Mouse (Mus musculus) kidney, postnatal 25 days (tissue): ENCODE measurements around the gene Efna1.

ENCODE experiments used
- DNase-seq, 2 experiments: peaks; one replicate each; pipeline ENCODE4 v3.0.0; 2021; ENCODE audit warnings: mixed read lengths in 2 of 2

Gene Efna1

DNA sequence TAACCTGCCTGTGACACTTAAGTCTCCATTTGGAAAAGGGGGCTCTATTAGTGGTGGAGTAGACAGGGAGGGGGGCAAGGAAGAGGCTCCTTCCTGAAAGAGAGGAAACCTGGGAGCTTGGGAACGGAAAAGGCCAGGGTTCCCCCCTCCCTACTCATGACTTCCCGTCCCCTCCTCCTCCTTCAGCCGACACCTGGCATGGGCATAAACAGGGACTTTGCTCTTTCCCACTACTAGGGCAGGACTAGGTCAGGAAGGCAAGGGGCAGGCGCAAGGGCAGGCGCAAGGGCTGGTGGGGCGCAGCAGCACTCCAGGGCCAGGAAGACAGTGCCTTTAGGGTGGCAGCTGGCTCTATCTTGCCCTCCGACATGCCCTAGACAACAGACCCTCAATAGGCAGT, 2.8 kb downstream of the Efna1 start:
- DNase-seq: peak; percentile 82 to 94

DNA sequence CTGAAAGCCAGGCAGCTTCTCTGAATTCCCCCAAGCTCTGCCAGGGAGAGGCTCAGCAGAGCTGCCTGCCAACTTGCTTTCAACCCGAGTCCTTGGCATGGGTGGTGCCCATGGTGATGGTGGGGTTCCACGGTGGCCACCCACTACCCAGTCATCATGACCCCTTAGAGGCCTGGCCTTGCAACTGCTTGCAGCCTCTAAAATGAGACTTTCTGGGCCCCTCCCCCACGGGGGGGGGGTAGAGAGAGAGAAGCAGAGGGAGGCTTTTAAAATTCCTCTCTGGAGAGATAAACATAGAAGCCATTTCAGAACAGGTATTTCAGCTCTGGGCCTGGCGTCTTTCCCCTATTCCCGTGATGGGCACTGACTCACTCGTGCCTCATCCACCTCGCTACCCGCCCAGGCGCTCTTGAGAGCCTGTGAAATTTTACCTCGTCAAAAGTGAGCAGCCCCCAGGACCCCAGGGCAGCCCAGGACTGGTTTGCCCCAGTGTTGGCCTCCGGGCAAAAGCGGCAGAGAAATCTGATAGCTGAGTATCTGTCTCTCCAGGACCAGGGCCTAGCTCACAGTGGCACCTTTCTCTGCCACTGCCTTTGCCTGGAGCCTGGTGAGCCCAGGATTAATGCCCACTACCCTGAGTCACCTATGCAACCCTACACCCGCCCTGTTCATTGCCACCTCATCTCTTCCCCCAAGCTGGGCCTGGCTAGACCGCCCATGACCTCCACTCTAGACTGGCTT, 3.5 kb downstream of the Efna1 start:
- peak; percentile 41 to 67 for DNase-seq

DNA sequence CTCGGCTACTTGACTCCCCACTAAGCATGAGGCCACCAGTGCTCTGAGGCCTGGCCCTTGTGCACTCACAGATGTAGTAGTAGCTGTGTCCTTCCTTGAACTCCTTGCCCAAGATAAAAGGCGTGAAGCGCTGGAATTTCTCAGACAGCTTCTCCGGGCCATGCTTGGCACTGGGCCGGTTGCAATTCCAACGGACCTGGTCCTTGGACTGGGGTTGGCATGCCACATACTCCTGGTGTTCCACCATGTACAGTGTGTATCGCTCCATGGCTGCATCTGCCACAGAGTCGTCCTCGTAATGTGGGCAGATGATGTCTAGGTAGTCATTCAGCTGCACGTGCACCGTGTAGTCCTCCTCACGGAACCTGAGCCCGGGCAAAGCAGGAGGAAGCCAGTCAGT, 4.9 kb downstream of the Efna1 start:
- peak in 1 of 2 experiments; percentile 63 for DNase-seq

DNA sequence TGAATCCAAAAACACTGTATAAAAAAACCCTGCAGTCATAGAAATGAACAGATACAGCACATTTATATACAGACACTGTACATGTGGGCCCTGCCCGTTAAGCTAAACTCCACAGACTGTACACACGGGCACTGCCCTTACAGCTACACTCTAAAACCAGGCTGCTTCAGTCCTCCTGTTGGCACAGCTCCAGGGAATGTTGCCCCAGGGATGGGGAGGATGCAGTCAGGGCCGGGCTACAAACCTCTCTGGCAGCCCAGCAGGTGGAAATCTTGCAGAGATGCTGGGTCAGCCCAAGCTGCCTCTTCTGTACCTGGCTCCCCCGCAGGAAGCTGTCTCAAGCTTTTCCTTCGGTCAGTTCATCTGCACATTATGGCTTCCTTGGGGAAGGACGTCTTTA, 9.2 kb downstream of the Efna1 start:
- peak; percentile 64 to 72 for DNase-seq

DNA sequence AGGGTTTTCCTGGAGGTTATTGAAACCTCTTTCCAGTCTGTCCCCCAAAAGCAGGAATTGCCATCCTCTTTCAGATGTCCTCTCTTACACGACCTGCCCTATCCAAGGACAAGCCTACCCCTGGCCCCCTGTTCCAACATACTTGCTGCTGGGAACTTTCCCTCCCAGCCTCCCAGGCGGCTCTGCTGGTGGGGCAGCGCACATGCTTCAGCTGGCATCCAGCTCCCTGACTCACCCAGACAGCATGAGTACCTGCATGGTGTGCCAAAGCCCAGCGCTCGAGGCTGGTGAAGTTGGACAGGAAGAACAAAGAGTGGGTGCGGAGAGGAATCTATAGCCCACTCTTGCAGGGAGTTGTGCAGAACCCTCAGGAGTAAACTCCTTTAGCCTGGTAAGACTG, 10.1 kb downstream of the Efna1 start:
- peak; percentile 34 to 66 for DNase-seq

DNA sequence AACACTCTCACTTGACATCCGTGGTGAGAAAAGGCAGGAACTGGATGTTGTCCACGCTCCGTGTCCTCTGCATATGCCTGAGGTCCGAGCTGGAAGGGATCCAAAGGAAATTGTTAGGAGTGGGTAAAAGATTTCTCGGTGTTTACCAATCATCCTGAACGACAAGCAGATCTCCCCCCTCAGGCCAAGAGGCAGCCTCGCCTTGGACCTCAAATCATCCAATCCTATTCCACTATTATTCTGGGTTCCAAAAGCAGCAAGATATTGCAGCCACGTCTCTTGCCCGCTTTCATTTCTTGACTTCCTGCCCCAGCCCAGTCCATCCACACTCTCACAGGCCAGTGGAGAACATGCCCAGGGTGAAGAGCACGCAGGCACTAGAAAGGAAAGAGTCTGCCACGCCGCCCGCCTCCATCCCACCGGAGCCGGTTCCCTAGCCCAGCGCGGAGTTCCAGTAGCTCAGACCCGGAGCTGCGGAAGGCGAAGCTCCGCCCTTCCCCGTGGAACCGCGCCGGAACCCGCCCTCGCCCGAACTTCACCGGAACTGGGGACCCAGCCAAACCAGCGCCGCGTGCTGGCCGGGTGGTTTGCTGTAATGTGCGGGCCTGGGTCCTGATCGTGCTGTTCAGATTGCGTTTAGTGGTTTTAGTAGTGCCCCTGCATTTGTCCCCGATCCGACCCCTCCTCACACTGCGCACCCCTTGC, 10.7 kb downstream of the Efna1 start, which contains the start of gene Slc50a1:
Slc50a1 (minus strand) TSS at position 520 of the 705 bp plus-strand sequence.
- peak; percentile 88 to 92 for DNase-seq

DNA sequence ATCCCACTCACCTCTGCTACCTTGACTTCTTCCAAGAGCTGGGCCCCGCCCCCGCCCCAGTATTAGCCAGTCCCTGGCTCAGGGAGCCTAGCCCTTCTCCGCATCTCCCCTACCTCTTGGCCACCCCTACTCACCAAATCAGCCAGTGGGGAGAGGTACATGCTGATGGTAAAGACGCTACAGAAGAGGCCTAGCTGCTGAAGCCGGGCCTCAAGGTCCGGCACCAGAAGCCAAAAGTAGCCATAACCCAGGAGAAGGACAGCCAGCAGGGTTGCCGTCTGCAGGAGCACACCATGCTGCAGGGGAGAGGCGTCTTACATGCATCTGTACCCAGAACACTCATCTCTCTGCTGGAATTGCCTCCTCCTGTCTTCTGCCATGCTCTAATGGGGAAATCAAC, 12.0 kb downstream of the Efna1 start:
- DNase-seq: no peak

DNA sequence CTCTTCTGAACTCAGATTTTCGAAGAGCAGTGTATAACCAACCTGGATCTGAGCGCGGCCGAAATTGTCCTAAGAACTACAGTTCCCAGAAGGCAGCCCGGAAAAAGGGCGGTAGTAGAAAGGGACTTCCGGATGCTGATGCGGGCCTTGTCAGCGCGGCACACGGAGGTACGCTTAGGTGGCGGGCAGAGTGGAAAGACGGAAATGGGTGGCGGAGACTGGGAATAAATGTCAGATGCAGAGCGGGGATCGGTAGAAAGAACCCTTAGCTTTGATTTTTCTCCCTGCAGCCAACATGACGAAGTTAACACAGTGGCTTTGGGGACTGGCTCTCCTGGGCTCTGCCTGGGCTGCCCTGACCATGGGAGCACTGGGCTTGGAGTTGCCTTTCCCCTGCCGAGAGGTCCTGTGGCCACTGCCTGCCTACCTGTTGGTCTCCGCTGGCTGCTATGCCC, 14.5 kb downstream of the Efna1 start:
- peak; percentile 85 to 90 for DNase-seq

DNA sequence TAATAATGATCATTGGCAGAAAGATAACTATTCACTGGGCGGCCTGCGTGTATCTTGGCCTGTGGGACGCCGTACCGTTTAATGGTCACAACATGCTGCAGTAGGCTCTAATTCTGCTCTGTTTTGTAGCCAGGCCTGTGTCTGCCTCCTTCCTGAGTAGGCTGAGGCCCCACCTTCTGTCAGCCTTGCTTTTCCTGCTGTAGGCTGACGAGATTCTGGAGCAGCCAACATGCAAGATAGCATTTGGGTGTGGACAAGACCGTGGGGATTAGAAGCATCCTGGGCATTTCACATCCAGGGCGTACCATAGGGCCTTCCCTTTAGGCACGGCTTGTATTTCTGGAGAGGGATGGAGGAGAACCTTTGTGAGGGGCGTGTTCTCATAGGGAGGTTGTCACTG, 18.5 kb downstream of the Efna1 start:
- peak; percentile 45 to 68 for DNase-seq

DNA sequence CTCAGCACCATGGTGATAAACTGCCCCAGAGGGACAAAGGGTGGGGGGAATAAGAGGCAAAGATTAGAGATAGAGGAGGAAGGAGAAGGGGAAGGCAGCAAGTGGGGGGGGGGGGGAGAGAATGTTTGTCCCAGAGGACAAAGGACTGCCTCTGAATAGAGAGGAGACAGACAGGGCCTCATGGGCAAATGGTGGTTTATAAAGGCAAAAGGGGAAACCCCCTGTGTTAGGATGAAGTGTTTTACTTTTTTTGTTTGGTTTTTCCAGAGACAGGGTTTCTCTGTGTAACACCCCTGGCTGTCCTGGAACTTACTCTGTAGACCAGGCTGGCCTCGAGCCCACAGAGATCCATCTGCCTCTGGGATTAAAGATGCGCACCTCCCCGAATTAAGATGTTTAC, 20.7 kb downstream of the Efna1 start:
- no peak for DNase-seq

DNA sequence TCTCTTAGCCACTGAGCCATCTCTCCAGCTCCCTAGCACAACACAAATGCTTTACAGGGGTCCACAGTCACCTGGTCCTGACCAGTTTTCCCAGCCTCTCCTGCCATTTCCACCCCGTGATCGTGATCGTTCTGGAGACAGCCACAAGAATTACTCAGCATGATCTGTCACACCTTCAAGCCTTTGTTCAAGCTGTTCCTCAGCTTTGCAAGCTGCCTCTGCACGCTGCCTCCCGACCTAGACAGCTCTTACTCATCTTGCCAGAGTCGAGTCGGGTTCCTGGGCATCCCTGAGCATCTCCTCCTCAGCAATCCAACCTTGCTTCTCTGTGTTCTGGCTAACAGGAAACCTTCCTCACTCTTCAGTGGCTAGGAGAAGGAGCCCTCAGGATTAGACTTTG, 21.9 kb downstream of the Efna1 start, which contains the start of gene Dpm3:
Dpm3 (plus strand) TSS at position 283 of the 400 bp plus-strand sequence.
- DNase-seq: no peak

DNA sequence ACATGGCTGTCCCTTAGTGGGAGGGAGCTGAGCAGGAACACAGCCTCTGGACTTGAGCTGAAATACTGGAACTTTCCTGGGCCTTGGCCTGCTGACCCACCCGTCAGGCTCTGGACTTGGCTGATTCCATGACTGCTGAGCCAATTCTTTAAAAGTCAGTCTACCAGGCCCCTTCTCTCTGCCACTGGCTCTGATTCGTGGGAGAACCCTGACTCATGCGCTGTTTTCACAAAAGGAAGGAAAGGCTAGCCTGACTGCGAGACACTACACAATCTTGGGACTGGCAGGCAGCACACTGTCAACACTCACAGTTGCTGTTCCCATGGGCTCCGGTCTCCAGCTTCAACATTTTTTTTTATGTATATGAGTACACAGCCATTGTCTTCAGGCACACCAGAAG, 24.8 kb downstream of the Efna1 start:
- DNase-seq: no peak

DNA sequence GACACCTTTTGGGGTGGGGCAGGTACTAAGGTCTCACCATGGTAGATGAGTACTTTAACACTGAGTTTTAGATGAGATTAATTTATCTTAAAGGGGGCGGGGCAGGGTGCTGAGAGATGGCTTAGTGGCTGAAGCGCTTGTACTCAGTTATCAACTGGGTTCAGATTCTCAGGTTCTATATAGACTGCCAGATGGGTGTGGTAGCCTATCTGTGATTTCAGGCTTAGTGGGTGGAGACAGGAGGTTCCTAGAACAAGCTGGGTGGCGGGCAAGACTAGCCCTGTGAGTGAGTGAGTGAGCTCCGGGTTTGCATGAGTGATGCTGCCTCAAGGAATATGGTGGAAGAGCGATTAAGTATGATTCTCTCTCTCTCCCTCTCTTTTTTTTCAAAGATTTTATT, 25.9 kb downstream of the Efna1 start:
- no peak for DNase-seq

DNA sequence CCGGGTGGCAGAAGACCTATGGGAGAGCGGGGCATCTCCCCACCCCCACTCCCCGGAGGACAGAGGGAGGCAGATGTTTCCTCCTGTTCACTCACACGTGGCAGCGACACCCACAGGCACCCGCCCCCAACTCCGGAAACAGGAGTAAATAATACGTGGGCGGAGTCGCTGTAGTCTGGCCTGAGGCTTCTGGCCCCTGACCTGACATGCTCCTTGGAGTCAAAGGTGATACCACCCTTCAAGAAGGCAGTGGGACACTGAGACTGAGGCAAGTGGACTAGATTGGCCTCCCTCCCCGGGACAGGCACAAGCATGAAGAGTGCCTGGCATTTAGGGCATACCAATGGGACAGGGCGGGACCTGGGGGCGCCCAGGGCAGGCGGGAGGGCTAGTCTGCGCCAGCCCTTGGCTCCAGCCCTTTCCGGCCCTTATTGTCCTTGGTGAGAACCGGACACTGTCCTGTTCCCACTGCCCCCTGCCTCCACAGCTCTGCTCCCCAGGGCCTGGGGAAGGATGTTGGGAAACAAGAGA, 29.5 kb downstream of the Efna1 start:
- DNase-seq: peak; percentile 81 to 90

DNA sequence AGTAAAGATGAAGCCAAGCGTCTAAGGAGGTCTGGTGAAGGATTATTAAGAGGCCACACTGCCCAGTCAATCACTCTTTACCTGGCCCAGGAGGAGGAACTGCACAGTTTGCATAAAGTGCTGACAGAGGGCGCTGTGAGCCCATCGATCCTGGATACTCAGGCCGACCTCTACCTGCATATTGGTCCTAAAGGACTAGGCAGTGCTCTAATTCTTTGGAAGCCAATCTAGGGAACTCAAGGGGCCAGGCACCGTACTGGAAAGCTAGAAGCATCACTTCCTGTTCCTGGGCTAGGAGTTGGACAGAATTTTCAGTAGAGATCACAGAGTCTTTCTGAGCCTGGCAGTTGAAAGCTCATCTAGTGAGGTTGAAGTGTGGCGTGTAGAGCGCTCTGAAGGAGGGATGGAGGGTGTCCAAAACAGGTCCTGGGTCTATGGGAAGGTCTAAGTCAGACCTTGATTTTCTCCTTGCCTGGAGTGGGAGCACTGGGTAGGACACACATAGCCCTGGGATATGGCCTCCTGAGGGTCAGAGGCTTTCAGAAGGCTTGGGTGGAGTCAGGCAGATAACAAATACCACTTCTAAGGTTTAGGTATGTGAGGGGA, 30.4 kb downstream of the Efna1 start:
- DNase-seq: peak; percentile 88 to 90

DNA sequence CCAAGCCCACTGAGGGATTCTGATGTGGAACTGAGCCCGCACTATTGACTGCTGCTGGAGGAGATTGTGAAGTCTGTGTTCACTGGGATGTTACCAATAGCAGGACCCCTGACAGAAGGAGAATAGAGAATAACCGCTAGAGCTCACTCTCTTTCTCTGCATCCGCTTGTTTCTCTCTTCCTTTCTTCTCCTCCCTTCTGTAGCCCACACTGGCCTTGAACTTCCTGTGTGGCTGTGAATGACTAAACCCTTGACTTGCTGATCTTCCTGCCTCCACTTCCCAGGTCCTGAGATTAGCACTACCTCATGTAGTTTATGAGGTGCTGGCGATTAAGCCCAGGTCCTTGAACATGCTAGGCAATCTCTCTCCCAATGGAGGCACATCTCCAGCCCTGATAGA, 33.5 kb downstream of the Efna1 start:
- no peak for DNase-seq

DNA sequence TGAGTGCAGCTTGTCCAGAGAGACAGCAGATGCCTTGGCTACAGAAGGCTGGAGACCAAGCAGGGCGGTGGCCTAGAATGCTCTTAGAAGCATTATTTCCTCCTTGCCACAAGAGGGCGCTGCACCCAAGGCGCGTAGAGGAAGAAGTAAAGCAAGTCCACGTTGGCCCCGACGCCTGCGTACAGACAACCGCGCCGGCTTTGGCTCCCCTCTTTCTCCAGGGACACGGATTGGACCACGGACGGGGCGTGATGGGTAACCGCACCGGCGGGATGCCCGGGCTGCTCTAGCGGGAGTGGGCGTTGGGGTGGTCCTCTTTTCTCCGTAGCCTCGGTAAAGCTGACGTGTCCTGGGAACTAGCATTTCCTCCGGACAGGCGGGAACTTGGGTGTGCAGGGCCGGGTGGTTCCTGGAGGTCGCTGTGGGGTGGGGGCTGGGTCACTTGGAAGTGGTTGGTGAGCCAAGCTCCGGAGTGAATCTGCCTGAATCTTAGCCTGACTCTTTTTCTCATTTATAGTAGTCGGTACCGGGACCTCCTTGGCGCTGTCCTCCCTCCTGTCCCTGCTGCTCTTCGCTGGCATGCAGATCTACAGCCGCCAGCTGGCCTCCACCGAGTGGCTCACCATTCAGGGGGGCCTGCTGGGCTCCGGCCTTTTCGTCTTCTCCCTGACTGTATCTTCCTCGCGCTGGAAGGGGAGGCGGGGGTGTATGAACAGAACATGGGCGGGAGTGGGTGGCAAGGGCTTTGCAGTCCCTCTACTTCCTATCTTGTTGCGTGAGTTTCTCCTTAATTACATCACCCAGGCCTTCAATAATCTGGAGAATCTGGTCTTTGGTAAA, 34.5 kb downstream of the Efna1 start, which contains the start of gene Trim46:
Trim46 (minus strand) TSS at position 49 of the 840 bp plus-strand sequence.
- DNase-seq: peak; percentile 91 to 94

DNA sequence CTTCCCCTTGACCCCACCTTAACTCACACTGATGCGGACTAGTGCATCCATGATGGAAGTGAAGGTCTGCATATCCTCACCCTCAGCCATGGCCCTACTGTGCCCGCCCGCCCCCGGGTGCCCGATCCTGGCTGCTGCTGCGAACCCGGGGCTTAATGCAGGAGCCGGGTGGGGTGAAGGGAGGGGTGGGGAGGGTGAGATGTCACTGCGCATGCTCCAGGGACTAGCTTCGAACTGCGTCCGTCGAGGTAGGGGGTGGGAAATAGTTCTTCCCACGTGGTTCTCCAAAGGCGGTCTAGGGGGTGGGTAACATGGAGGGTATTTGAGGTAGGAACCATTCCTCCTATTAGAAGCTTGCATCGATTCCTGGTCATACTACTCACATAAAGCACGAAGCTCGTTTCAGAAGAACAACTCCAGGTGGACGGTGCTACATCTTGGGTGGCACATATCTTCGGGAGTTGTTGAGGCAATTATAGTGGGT, 35.2 kb downstream of the Efna1 start, which contains the start of gene Krtcap2:
Krtcap2 (plus strand) TSS at position 279 of the 484 bp plus-strand sequence.
- no peak for DNase-seq

DNA sequence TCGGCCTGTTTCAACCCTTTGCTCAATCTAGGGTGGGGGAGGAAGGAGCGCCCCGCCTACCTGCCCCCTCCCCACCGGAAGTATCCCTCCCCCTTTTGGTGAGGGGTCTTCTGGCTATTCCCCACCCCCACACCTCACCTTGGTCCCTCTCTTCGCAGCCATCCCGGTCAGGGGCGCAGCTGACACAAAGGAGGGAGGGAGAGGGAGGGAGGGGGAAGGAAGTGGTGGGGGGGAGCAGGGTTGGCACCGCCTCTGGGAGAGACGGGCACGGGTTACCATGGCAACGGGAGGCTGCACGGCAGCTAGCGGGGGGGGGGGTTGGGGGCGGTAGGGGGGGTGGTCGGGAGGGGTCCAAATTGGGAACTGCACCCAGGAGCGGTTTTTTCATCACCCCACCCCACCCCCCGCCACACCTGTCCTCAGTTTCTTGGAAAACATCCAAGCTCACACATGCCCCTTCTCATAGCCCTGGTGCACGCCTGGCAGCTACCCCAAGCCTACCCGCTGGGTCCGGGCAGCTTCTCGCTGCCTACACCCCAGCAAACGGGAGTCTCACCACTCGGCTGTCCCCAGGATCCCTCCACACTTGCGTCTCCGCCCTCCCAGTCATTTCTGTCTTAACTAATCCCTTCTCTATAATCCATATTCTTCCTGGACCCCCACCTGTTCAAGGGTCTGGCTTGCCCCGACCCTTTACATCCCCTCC, 35.8 kb downstream of the Efna1 start:
- DNase-seq: no peak

DNA sequence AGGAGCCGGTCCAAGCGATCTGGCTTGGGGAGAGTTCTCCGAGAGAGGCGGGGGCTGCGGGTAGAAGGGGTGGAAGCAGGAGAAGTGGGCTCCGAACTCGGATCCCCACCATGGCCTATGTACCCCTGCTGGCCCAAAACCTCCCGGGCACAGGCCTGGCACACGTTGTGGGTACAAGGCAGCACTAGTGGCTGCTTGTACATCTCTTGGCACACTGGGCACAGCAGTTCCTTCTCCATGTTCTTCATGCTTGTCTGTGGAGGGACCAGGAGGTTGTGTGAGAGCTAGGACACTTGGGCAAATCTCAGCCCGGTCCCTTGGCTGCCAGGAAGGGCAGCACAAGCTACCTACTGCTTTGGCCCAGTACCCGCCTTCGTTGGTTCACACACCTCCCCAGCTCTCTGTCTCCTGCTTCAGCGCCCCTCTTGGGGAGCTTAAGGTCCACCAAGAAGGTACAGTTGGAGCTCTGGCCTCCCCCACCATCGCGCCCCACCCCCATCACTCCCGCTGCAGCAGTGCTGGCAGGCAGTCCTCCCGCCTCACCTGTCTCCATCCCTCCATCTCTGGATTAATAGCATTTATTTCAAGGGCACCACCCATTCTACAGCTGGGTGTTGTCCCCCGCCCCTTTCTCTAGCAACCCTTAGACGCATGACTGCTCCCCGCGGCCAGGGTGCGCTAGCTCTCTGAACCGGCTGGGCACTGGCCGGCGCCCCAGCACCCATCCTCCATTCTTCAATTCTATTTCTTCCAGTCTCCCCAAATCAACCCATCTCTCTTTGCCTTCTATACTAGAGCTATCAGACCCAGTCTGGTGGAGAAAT, 36.6 kb downstream of the Efna1 start:
- peak; percentile 58 to 82 for DNase-seq
